Mouse (Mus musculus): ENCODE measurements at regions not wholly inside any gene's neighbourhood (a gene's known extent, or its start where the extent isn't known, plus 50 kb on each side); places are given as distances from the start of the nearest gene placed in this dataset.

GRCm38 (mm10) chr14:110015126-110015525, 739.8 kb downstream of the Slitrk6 start:
- TF ChIP-seq RCOR1 (conservative IDR thresholded peaks at IDR 0.05; ENCODE audit: low read depth, low read length) (no peak), POLR2A (IDR thresholded peaks at IDR 0.05; ENCODE audit: low read depth, low read length) (no peak), ZNF384 (IDR thresholded peaks at IDR 0.05; ENCODE audit: low read depth, low read length) (no peak), CTCF (conservative IDR thresholded peaks at IDR 0.05 in 1 of 2, IDR thresholded peaks at IDR 0.05 in 1 of 2; ENCODE audit: low read depth in 2 of 2, low read length in 2 of 2) (no peak), BHLHE40 (IDR thresholded peaks at IDR 0.05; ENCODE audit: low read depth, low read length) (no peak), EP300 (IDR thresholded peaks at IDR 0.05; ENCODE audit: low read length) (no peak), RAD21 (IDR thresholded peaks at IDR 0.05; ENCODE audit: low read depth, low read length) (no peak), SMC3 (IDR thresholded peaks at IDR 0.05; ENCODE audit: low read depth, low read length) (no peak), MAFK (IDR thresholded peaks at IDR 0.05; ENCODE audit: insufficient replicate concordance, low read length) (no peak), CHD1 (IDR thresholded peaks at IDR 0.05; ENCODE audit: low read depth, low read length) (no peak), ZMIZ1 (IDR thresholded peaks at IDR 0.05; ENCODE audit: low read depth, low read length) (no peak)

All from CH12.LX (cell line).